Mouse (Mus musculus): Measurements from ENCODE around the gene Fam222a.

The Fam222a gene

GRCm38 (mm10) chr5:114656305-114656704, 88.5 kb downstream of the Fam222a start:
- no peak for DNase-seq (ENCODE audit: low read depth)

GRCm38 (mm10) chr5:114657426-114657825, 89.6 kb downstream of the Fam222a start:
- no peak for DNase-seq (ENCODE audit: low read depth)

- no peak for DNase-seq (ENCODE audit: low read depth)
Observed at GRCm38 (mm10) chr5:114658255-114658654, 90.4 kb downstream of the Fam222a start, which contains the start of gene Trpv4. Trpv4 (minus strand) TSS chr5:114658421.

- DNase-seq (ENCODE audit: low read depth) = no peak
Observed at GRCm38 (mm10) chr5:114661029-114661428, 93.2 kb downstream of the Fam222a start.
